Mouse (Mus musculus) cerebellum, adult 2 months (tissue): Measurements from ENCODE around the gene Cxcl10. TPM values are rescaled to one million over a fixed set of nuclear protein-coding genes. Genes with fewer than 3 reads are reported as not detected.

Source experiments
- DNase-seq, 2 experiments: peaks; one replicate each; pipeline ENCODE4 v3.0.0; 2021
- H3K27ac ChIP-seq: fragments of 200-500 bp; 2 replicates; pipeline ENCODE4 v1.5.1; 2012; ENCODE audit warnings: low read length, control low read depth, inconsistent platforms; ENCODE audit not compliant: insufficient read depth
- H3K27me3 ChIP-seq: fragments of 200-500 bp; 2 replicates; pipeline ENCODE4 v1.6.1; 2012; ENCODE audit warnings: inconsistent platforms, mild to moderate bottlenecking, low read length, moderate library complexity; ENCODE audit not compliant: control insufficient read depth, insufficient read depth
- H3K4me1 ChIP-seq: fragments of 200-500 bp; 2 replicates; pipeline ENCODE4 v1.6.1; 2011; ENCODE audit warnings: low read length; ENCODE audit not compliant: control insufficient read depth, insufficient read depth
- H3K4me3 ChIP-seq: fragments of 200-500 bp; replicated peaks from 2 replicates; pipeline ENCODE3; 2011; ENCODE audit warnings: mild to moderate bottlenecking, low read depth, low read length, control low read depth; ENCODE audit not compliant: insufficient read depth
- CTCF ChIP-seq: fragments of 200-500 bp; IDR thresholded peaks from 2 replicates; pipeline ENCODE4 v1.5.1; 2011; ENCODE audit warnings: low read depth, mild to moderate bottlenecking, control low read depth, low read length, moderate library complexity, borderline replicate concordance; ENCODE audit not compliant: insufficient read depth
- POLR2A ChIP-seq: fragments of 200-500 bp; IDR thresholded peaks from 2 replicates; pipeline ENCODE4 v1.6.1; 2011; ENCODE audit warnings: low read length, control low read depth, borderline replicate concordance; ENCODE audit not compliant: insufficient read depth
- WGBS: fragments of 180-500 bp; shearing (Covaris S2); methylation state at CpG from one replicate; pipeline ENCODE4 v1.1.7; 2018; 5-methylcytosine and 5-hydroxymethylcytosine counted together
- polyA plus RNA-seq: library from polyadenylated mRNA; depleted of rRNA; stranded (reverse); fragments of >200 nt; gene quantifications from 2 replicates; pipeline ENCODE4 v1.2.3, GENCODE M21; 2012

Cxcl10 gene
- polyA plus RNA-seq, 1 experiment: 0.64 TPM

DNA sequence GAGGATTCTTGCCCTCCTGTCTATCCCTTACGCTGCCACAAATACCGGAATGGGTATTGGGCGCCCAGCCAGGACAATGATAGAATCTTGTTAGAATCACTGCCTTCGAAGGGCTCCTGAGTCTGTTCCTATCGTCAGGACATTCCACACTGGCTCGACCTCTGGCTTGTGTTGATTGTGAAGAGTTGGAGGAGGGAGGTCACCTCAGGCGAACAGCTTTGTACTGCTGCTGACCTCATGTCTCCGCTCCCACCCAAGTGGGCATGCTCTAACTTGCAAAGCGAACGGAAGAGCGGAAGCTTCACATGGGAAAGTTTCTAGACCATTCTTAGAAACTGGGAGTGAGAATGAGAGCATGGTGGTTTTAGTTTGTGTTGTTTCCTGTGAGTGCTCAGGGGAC, 38.7 kb upstream of the Cxcl10 start:
- no peaks in the 10 kb centered on the region for H3K27me3 ChIP-seq
- no peak for DNase-seq
- H3K27ac ChIP-seq: no peak overlapping the region
- WGBS: 55% methylated on average over 11 of the region's 11 CpGs
- TF ChIP-seq POLR2A (no peak), CTCF (no peak)
- no peaks in the 10 kb centered on the region for H3K4me1 ChIP-seq
- H3K4me3 ChIP-seq: no peak overlapping the region

DNA sequence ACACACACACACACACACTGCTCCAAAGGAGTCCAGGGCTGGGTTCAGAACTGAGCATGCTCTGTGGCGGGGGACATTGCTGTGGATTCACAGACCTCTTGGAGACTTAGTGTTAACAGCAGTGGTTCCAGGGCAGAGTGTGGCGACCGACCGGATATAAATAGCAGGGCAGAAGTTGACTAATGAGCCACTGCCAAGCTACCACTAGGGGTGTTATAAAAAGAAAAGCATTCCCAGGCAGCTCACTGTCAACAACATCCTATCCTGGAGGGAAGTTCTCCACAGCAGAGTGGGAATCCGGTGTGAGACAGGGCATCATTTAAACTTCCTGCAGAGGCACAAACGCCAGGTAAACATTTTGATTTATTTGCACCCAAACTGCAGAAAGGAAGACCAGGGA, 38.0 kb upstream of the Cxcl10 start:
- H3K27ac ChIP-seq: no peak overlapping the region
- TF ChIP-seq CTCF (no peak), POLR2A (no peak)
- 28% methylated on average over 6 of the region's 6 CpGs for WGBS
- no peaks in the 10 kb centered on the region for H3K4me1 ChIP-seq
- no peak for DNase-seq
- H3K27me3 ChIP-seq: no peaks in the 10 kb centered on the region
- no peak overlapping the region for H3K4me3 ChIP-seq

DNA sequence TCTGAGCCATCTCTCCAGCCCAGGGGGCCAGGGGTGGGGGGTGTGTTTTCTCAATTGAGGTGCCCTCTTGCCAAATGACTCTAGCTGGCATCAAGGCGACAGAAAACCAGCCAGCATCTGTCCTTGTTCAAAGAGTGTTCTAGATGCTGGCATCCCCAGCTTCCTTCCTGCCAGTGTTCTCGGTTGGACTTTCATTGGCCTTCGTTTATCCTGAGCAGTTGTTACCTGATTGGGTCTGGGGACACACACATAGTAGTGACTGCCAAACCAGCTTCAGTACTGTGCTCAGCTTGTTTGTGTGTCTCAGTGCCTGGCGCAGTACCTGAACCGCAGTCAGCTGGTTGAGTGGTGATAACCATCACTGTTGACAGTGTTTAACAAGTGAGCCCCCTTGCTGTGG, 37.4 kb upstream of the Cxcl10 start:
- no peak for TF ChIP-seq POLR2A
- no peak for TF ChIP-seq CTCF
- Histone ChIP-seq H3K4me1 (no peaks in the 10 kb centered on the region), H3K4me3 (no peak overlapping the region), H3K27me3 (no peaks in the 10 kb centered on the region), H3K27ac (no peak overlapping the region)
- WGBS: 57% methylated on average over 5 of the region's 5 CpGs
- DNase-seq: no peak

DNA sequence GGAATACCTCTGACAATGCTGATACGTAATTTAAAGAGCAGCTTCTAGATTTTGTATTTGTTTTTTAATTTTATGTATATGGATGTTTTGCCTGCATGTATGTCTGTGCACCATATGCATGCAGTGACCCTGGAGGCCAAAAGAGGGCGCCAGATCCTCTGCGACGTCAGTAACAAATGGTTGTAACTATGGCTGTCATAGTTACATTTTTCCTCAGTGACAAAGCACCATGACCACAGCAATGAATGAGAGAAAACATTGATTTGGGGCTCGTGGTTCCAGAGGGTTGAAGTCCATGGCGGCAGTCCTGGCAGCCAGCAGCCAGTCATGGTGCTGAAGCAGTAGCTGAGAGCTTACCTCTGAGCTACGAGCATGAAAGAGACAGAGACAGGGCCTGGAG, 36.2 kb upstream of the Cxcl10 start:
- Histone ChIP-seq H3K27me3 (no peaks in the 10 kb centered on the region), H3K27ac (no peak overlapping the region), H3K4me3 (no peak overlapping the region), H3K4me1 (no peaks in the 10 kb centered on the region)
- no peak for DNase-seq
- TF ChIP-seq POLR2A (no peak), CTCF (peak; percentile 38; the same call in 1 of the 2 replicates)
- WGBS: 43% methylated on average over 7 of the region's 7 CpGs

- no peaks in the 10 kb centered on the region for H3K27me3 ChIP-seq
- H3K4me1 ChIP-seq: no peaks in the 10 kb centered on the region
- no peak overlapping the region for H3K27ac ChIP-seq
- H3K4me3 ChIP-seq: no peak overlapping the region
- no peak for TF ChIP-seq POLR2A
- no peak for TF ChIP-seq CTCF
- 35% methylated on average over 7 of the region's 7 CpGs for WGBS
- no peak for DNase-seq
Measured at GRCm38 (mm10) chr5:92383747-92384146, 35.1 kb upstream of the Cxcl10 start.

DNA sequence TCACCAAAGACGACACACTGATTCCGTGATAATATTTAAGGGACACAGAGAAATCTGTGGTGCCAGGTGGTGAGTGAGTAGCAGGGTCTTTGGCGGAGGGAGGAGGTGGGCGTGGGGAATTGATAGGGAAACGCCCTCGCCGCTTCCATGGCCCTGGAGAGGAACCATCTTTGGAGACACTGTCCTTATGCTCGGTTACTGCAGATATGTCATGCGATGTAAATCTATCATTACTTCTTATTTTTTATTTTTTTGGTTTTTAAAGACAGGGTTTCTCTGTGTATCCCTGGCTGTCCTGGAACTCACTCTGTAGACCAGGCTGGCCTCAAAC, 33.6 kb upstream of the Cxcl10 start:
- WGBS: 54% methylated on average over 9 of the region's 9 CpGs
- no peak for DNase-seq
- no peaks in the 10 kb centered on the region for H3K4me1 ChIP-seq
- no peak for TF ChIP-seq CTCF
- TF ChIP-seq POLR2A: no peak
- H3K4me3 ChIP-seq: no peak overlapping the region
- no peaks in the 10 kb centered on the region for H3K27me3 ChIP-seq
- H3K27ac ChIP-seq: no peak overlapping the region

DNA sequence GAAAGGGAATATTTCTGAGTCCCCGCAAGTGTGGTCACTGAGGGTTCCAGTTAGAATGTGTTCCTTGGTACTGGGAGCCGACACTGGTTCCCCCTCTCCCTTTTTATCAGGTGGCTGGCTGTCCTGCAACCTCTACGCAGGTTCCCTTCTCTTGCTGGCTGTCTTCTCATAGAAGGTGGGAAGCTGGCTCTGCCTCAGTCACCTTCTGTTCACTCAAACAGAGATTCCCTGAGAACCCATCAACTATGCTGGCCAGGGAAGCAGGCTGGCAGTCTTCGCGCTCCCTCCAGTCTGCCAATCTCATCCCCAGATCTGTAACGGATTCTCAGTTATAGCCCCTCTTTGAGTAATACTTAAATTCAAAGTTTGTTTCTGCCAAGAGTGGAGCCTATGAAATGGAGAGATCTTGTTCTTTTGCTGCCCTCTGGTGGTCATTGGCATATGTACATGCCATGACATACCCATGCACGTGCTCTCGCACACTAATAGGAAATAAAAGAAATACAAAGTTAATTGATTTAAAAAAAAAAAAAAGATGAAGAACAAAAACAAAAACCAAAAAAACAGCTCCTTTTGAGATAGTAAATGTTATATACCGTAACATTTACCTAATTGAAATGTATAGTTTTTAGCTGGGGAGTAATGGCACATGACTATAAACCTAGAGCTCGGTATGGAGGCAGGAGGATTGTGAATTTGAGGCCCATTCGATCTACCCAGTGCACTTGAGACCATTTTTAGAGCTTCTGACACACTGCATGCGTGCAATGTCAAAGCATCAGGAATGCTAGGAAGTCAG, 33.1 kb upstream of the Cxcl10 start:
- no peaks in the 10 kb centered on the region for H3K4me1 ChIP-seq
- no peak overlapping the region for H3K27ac ChIP-seq
- WGBS: 19% methylated on average over 12 of the region's 12 CpGs
- TF ChIP-seq CTCF (peak; percentile 65; the same call in 1 of the 2 replicates), POLR2A (no peak)
- H3K27me3 ChIP-seq: no peaks in the 10 kb centered on the region
- H3K4me3 ChIP-seq: no peak overlapping the region
- DNase-seq: peak; percentile 70 to 74

GRCm38 (mm10) chr5:92376795-92377405, 28.2 kb upstream of the Cxcl10 start:
- Histone ChIP-seq H3K27ac (no peak overlapping the region), H3K27me3 (no peaks in the 10 kb centered on the region), H3K4me3 (no peak overlapping the region), H3K4me1 (no peaks in the 10 kb centered on the region)
- WGBS: 73% methylated on average over 13 of the region's 13 CpGs
- no peak for DNase-seq
- TF ChIP-seq CTCF (no peak), POLR2A (no peak)
